Mouse (Mus musculus) mouse trophoblast stem cell (cell line): ENCODE measurements around the gene Spcs2.

Experiments used
- in situ Hi-C, 2 experiments: fragments of 300-500 bp; cut with MseI, MboI; formaldehyde crosslinking; loops; 2 replicates in 1 of 2; 3 replicates in 1 of 2; pipeline ENCODE4 v1.15.1; 2025

Gene Spcs2

GRCm38 (mm10) chr7:99787935-99788334, 75.3 kb downstream of the Spcs2 start:
- in situ Hi-C loops: no loop called here
